Mouse (Mus musculus) left cerebral cortex, adult 18-20 months (tissue): ENCODE results near the gene Pik3r4. TPM values are rescaled to one million over a fixed set of nuclear protein-coding genes. Genes with fewer than 3 reads are reported as not detected.
"Not testable (repeated sequence)": the region's sequence is repeated elsewhere in the genome, so short reads cannot be mapped to it uniquely, and the experiment has no call there.

Source experiments
- DNase-seq, 2 experiments: peaks; one replicate each; pipeline ENCODE4 v3.0.0; 2021 to 2022; ENCODE audit warnings: low spot score in 2 of 2, mixed read lengths in 1 of 2
- long read RNA-seq, 2 experiments: library from polyadenylated mRNA; stranded (forward); transcript quantifications; one replicate each; pipeline ENCODE4 v2.0.0; 2021
- total RNA-seq, 2 experiments: library from RNA; stranded (reverse); gene quantifications; 2 replicates each; pipeline ENCODE4 v1.2.3; 2021

The Pik3r4 gene
- total RNA-seq: 10 to 100 TPM; 41.2 to 47.9 TPM
- long read RNA-seq, experiment 1, full-length matches to known transcripts: 15 of 28 reads
- long read RNA-seq, experiment 1, partial matches to known transcripts: 9 of 28 reads
- long read RNA-seq, experiment 1, other reads (novel, unspliced or antisense): 4 of 28 reads
- long read RNA-seq, experiment 2, full-length matches to known transcripts: 3 of 17 reads
- long read RNA-seq, experiment 2, partial matches to known transcripts: 11 of 17 reads
- long read RNA-seq, experiment 2, other reads (novel, unspliced or antisense): 3 of 17 reads

DNA sequence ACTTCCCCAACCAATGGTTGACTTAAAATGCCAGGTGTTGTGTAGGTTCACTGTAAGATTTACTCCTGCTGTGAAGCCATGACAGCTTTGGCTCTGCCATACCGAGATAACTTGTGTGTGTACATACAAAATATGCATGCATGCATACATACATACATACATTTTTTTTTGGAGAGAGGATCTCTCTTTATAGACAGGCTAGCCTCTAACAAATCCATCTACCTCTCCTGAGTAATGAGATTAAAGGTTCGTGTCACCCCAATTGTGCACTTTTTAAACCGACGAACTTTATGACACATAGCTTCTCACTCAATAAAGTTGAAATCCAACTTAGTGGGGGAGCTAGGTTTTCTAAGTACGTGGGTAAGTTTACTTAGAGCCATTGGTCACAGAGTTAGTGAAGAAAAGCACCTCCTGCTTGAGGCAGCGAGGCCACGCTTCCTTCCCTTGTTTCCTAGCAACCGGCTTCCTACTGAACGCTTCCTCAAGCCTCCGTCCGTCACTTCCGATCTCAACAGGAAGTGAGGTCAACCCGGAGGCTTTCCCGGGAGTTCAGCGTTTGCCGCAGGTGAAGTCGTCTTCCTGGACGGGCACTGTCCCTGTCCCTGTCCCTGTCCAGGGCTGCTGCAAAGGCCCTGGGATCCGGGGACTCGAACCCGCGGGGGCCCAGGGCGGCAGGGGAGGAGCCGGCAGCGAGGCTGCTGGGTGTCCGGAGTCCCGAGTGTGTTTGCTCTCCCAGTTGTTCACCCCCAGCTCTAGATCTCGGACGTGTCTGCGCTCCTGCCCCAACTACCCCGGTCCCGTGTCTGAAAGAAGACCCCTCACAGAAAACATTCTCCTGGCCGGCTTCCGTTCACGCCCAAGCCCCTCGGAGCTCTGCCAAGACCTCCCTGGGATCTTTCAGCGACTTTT is at the start of gene Pik3r4:
Gene Pik3r4 (plus strand): TSS at position 519 of the 912 bp plus-strand sequence.
- DNase-seq: peak; percentile 85 to 90

DNA sequence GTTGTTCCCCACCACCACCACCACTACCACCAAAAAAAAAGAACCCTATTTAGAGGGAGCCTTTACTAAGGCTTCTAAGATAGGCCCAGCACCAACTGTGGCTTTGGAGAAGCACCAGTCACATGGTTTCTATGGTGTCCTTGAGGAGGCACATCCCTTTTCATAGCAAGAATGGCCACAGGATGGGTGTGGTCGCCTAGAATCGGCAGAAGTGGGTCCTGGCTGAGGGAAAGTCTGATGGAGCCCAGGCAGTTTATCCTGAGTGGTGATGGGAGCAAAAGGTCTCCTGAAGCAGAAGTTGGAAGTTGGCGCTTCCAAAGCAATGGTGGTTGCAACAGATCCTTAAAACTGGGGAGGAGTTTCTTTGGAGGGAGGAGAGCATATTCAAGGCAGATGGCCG is 43.9 kb upstream of the Pik3r4 start:
- no peak for DNase-seq

DNA sequence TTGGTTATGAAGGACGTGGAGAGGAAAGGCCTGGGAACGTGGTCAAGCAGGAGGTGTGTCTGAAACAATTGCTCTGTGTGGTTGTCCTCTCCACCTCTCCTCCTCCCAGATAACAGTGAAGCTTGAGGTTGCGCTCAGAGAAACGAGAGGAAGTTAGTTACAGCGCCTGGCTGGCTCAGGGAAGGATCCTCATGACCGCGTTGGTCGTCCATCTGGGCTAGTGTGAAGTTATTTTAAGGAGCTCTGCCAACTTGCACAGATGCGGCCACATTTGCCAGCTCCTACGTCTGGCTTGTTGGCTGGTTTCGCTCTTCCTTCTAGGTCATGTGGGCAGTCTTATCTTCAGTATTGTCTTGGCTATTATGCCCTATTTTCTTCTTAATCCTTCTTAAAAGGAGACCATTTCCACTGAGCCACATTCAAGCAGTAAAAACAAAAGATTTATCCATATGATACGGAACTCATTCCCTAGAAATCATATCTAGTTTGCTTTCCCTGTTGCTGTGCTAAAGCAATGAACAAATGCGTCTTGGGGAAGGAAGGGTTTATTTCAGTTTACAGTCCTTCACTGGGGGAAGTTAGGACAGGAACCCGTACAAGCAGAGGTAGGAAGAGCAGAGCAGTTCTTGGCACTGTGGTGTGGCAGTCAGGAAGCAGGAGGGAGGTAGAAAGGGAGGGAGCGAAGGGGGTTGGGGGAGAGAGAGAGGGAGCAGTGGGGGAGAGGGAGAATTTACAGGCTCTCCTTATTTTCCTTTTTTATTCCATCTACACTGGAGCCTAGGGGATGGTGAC is 30.6 kb upstream of the Pik3r4 start:
- peak; percentile 73 to 85 for DNase-seq

DNA sequence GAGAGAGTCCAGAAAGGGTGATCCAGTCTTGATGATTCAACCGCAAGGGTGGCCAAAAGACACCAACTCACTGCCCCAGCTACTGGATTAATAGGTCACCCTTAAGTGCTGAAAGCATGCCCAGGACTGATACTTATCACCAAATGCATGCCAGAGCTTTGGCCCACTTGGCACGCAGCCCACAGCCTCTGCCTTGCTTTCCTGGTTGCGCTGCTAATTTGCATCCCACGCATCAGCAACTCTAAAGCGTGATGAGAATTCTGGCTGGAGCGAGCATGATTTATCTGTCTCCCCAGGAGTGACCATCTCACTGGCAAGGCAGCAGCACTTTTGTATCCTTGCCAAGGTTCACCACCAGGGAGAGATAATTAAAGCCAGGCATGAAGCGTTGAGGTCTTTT is 29.9 kb upstream of the Pik3r4 start:
- peak in 1 of 2 experiments; percentile 9 for DNase-seq

DNA sequence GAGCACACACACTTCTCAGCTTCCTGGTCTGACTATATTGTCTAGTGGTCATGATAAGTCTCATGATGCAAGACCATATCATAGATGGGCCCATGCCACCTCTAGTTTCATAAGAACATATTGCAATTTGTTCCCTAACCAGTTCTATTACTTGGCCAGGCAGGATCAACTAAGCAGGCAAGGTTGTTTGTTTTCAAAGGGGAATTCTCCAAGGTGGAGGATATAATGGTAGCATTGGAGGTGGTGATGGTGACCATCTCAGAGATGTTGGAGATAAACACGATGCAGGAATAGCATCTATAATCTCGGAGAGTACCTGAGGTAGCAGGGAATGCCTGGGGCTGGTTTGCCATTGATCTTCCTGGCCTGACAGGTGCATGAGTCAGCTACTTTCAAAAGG is 26.8 kb upstream of the Pik3r4 start:
- DNase-seq: no peak

DNA sequence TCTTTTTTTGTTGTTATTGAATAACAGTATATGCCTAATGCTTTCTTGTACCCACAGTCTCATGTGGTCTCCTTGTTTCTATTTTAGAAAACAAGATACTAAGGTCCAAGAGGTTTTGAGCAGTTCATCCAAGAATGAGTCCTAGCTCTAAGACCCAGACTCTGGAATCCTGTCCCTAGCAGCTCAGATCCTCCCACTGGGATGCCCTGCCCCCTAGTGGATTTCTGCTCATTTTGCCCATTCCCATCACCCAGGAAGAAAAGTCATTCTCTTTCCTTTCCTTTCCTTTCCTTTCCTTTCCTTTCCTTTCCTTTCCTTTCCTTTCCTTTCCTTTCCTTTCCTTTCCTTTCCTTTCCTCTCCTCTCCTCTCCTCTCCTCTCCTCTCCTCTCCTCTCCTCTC is 25.5 kb upstream of the Pik3r4 start:
- peak; percentile 75 for DNase-seq

DNA sequence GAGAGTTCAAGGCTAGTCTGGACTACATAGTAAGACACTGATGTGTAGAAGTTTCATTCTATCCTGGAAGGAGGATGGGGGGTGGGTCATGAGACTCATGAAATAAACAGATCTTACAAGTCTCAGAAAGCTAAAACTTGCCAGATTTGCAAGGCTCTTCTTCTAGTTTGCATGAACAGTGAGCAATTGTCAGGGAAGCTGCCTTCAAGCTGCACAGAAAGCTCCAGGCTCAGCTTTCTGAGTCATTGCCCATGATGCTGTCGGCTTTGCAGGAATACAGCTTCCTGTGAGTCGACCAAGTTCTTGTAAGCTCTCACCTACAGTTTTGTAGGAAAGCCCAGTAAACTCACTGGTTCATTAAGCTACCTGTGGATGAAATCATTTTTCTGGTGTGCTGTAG is 8.8 kb upstream of the Pik3r4 start:
- DNase-seq: peak; percentile 32 to 38

DNA sequence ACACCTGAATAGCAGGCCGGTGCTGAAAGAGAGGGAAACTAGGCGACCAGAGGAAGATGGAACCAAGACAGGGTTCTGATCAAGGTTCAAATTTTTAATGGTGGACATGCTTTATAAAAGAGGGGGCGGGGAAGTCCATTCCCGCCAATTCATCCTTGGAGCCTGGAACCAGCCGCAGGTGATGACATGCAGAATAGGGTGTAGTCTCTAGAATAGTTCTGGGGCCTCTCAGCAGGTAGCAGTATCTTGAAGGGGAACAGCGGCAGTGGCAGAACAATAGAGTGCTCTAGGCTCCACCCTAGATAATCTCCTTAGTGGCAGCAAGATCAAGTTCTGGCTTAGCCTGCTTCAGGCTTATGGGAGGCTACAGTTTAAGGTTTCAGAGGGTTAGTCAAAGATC is 1.4 kb upstream of the Pik3r4 start:
- DNase-seq: not testable (repeated sequence)

DNA sequence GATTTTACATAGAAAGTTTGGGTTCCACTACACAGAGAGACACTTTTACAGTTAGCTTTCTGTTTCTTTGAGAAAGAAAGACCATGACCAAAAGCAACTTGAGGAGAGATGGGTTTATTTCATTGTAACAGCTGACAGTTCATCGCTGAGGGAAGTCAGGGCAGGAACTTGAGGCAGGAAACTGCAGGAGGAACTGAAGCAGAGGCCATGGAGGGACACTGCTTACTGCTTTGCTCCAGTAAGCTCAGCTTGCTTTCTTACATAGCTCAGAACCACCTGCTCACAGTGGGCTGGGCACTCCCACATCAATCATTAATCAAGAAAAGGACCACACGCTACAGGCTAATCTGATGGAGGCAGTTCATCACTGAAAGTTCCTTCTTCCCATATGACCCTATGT is 13.4 kb downstream of the Pik3r4 start:
- DNase-seq: no peak

DNA sequence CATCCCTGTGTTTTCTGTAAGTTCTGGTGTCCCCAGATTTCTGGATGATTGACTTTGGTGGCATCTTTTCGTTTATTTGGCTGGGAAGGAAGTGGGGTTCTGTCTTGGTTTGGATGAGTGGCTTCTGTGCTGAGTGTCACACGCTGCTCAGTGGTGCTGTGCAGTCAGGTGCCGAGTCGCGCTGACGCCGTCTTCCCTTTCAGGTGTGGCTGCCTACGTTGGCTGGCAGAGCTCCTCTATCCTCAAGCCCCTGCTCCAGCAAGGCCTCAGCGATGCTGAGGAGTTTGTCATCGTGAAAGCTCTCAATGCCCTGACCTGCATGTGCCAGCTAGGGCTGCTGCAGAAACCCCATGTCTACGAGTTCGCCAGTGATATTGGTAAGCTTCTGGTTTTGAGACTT is 15.4 kb downstream of the Pik3r4 start:
- DNase-seq: no peak

DNA sequence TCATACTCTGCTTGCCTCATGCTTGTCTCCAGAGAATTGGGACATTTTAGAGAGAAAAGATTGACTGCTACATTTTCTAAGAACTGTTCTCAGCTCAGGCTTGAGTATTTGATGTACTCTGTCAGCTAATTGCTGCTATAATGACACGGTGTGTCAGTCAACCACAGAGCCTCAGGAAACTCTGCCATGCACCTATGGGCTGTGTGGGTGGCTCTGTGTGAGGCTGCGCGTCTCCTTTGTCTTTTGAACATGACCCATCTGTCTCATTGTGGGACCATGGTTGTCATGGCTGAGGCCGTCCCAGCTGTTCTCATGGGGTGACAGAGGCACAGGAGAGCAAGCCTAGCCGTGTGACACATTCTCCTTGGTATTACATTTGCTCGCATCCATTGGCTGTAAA is 17.1 kb downstream of the Pik3r4 start:
- no peak for DNase-seq

DNA sequence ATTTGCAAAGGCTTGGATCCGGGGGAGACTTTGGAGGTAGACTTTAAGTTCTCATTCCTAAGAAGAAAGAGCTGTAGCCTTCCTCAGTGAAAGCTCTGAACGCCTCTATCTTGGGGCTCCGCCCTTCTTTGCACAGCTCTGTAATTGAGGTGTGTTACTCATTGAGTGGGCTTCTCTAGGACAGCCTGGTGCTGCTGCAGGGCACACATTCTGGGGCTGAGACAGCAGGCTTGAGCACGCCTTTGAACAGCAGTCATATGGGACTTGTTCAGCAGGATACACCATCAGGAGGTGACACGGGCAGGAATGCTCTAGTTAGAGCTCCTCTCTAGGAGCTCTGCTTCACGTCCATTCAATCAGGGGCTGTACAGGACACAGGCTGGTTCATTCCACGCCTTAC is 22.5 kb downstream of the Pik3r4 start:
- DNase-seq: no peak

DNA sequence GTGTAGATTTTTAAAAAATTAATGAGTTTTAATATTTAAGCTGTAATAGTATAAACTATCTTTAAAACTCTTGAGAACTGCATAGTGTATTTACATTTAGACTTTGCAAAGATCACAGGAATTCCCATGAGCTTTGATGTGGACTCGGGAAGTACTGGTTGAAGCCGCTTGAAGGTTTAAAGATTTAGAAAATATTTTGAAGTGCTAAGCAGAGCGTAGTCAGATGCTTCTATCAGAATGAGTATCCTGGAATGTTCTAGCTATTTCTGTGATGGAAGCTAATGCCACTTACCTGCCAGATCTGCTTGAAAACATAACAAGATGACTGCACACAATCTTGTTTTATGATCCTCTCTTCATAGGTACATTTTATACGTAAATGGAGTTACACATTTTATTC is 28.1 kb downstream of the Pik3r4 start:
- DNase-seq: no peak

DNA sequence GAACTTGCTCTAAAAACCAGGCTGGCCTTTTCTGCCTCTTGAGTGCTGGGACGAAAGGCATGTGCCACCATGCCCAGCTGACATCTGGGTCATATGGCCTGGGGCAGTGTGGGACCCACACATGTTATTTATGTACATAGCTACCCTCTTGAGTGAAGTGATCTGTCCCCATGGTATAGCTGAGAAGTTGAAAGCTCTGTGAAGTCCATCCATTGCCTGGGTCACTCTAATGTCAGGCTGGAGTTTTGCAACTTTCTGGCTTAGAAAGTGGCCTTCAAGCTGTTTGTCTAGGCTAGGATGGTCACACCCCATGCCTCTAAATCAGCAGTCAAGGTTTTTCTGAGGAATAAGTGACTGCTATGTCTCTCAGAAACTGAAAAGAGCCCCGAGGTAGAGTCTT is 29.3 kb downstream of the Pik3r4 start:
- DNase-seq: no peak

DNA sequence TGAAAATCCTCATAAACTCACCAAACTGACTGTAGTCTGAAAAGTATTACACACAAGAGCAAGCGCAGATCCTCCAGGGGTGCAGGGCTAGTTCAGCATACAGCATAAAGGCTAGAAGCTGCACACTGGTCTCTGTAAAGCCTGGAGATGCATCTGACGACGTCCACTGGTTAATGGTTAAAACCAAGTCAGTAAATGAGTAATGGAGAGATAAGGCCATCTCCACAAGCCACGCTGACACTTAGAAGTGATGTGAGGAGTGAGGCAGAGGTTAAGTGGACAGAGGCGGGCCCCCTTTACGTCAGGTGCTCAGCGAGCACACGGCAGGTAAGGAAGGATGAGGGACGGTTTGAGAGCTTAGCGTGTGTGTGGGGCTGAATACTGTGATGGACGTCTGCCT is 33.2 kb downstream of the Pik3r4 start:
- no peak for DNase-seq

DNA sequence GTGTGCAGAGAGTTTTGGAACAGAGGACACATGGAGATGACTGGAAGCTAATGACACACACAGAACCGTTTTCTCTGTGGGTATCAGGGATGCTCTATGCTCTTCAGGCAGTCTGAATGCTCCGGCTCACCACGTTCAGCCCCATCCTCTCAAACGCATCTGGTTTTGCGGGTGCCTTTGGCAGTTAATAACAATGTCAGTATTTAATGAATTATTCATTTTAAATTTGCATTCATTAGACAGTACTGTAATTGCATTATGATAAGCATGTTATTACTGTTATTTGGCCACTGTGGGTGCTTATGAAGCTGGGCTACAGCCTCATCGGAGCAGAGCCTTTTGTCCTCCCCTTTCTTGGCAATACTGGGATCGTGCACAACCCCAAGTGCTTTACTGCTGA is 38.6 kb downstream of the Pik3r4 start:
- no peak for DNase-seq

DNA sequence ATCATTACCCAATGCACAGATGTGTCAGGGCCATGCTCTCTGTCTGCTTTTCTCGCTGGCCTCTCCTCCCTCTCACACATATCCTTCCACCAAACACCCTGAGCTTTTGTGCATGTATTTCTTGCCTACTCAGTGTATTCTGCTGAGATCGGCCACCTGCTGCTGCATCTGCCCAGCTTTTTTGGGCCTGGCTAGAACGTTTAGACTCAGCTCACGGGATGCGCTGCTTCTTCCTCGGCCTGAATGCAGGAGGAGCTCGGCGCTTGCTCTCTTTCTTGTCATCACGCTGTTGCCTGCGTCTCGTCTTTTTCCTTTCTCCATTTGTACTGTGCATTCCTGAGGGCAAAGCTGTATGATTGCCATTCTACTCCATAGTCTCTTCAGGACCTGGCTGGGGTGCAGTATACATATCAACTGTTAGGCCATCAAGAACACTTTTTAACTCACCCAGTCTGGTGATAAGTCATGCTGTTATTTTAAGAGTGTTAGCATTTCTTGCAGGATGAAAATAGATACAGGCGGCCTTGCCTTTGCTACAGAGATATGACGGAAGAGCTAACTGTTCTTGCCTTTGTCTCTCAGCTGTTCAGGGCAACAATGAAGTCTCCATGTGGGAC is 41.9 kb downstream of the Pik3r4 start:
- DNase-seq: peak; percentile 65 to 78

DNA sequence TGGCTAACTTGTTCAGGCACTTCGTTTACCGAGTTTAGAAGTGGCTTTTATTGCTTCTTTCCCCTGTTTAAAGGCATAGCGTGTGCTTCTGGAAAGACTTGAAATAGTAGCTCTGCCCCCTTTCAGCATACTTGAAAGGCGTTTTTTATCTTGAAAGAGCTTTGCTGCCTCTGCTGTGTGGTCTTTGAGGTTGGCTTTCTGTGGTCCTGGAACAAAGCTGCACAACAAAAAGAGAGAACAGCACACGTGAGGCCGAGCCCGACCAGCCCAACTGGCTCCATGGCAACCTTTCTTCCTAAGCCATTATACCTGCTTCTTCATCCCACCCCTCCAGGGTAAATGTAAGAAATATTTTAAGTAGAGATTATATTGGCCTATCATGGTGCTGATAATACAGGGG is 46.7 kb downstream of the Pik3r4 start:
- no peak for DNase-seq

DNA sequence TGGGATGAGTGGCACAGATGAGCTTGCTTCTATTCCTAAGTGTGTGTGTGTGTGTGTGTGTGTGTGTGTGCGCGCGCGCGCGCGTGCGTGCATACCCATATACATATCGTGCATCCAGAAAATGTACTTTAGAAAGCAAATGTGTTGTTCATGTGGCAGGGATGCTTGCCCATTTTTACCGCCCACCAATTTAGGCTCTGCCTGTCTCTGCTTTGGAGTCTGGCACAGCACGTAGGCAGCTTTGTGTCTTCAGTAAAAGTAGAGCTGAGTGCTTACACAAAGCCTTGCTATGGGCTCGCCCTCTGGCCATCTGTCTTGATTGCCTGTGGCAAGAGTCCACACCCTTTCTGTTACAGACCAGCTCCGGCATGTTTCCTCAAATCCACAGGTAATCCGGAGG is 49.7 kb downstream of the Pik3r4 start:
- DNase-seq: peak; percentile 74 to 84

DNA sequence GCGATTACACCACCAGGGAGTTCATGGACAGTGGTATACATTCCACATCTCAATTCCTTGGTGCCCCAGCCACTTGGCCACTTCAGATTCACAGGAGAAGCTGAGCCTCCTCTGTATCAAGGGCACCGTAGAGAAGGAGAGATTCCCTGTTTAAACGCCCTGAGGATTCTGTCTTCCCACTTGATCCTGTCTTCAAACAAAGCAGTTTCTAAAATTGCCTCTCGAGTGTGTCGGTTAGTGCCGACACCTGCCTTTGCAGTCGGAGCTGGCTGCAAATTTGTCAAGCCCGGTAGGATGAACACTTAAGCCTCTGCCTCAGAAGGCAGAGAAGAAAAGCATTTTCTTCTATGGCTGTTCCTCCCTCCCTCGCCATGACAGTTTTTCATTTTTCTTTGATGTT is 50.3 kb downstream of the Pik3r4 start:
- DNase-seq: peak in 1 of 2 experiments; percentile 43

DNA sequence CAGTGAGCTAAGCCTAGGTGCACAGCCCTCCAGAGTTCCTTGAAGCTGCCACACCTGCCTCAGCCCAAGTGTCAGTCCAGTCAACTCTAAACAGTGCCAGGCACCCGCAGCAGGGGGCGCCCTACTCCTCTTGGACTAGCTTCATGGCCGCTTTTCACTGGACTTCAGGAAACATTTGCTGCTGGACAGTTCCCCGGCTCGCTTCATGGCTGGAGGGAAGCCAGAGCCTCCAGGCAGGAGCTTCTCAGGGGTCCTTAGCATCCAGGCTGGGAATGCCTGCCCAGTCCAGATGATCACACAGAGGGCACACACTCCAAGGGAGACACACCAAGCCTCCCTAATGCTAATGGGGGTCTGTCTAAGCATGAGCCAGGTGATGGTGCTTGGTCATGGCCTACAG is 51.1 kb downstream of the Pik3r4 start:
- peak; percentile 59 to 65 for DNase-seq
